Mouse (Mus musculus) hindbrain, embryonic 16.5 days (tissue): Measurements from ENCODE around the gene Ccdc106. TPM values are rescaled to one million over a fixed set of nuclear protein-coding genes. Genes with fewer than 3 reads are reported as not detected.
"Not testable (repeated sequence)": the region's sequence is repeated elsewhere in the genome, so short reads cannot be mapped to it uniquely, and the experiment has no call there.

ENCODE experiments used
- ATAC-seq: fragments of 200-750 bp; cut with Nextera tagmentation; 2 replicates; pipeline ENCODE4 v1.8.0; 2017; ENCODE audit warnings: moderate TSS enrichment, moderate library complexity
- H3K27ac ChIP-seq: fragments of 300-500 bp; sonication (generic); 2 replicates; pipeline ENCODE4 v1.5.1; 2014; ENCODE audit warnings: low read depth, mild to moderate bottlenecking, control low read depth, low read length, moderate library complexity
- H3K27me3 ChIP-seq: fragments of 300-500 bp; sonication (generic); replicated peaks from 2 replicates; pipeline ENCODE4 v1.6.1; 2014; ENCODE audit warnings: low read length; ENCODE audit not compliant: control insufficient read depth, insufficient read depth
- H3K36me3 ChIP-seq: fragments of 300-500 bp; sonication (generic); 2 replicates; pipeline ENCODE4 v1.6.1; 2014; ENCODE audit warnings: mild to moderate bottlenecking, low read length, moderate library complexity, mixed read lengths; ENCODE audit not compliant: control insufficient read depth, insufficient read depth
- H3K4me1 ChIP-seq: fragments of 300-500 bp; sonication (generic); 2 replicates; pipeline ENCODE4 v1.6.1; 2014; ENCODE audit warnings: low read depth, low read length; ENCODE audit not compliant: control insufficient read depth, insufficient read depth
- H3K4me2 ChIP-seq: fragments of 300-500 bp; sonication (generic); 2 replicates; pipeline ENCODE4 v1.6.1; 2014; ENCODE audit warnings: mild to moderate bottlenecking, low read length, control low read depth, moderate library complexity
- H3K4me3 ChIP-seq: fragments of 300-500 bp; sonication (generic); 2 replicates; pipeline ENCODE4 v1.5.1; 2014; ENCODE audit warnings: mild to moderate bottlenecking, low read length, control low read depth, moderate library complexity
- H3K9ac ChIP-seq: fragments of 300-500 bp; sonication (generic); 2 replicates; pipeline ENCODE4 v1.6.1; 2014; ENCODE audit warnings: low read depth, mild to moderate bottlenecking, control low read depth, low read length, moderate library complexity
- H3K9me3 ChIP-seq: fragments of 300-500 bp; sonication (generic); 2 replicates; pipeline ENCODE4 v1.6.1; 2014; ENCODE audit warnings: mild to moderate bottlenecking, low read length, moderate library complexity; ENCODE audit not compliant: control insufficient read depth
- WGBS: fragments of 180-500 bp; shearing (Covaris S2); extraction: QIAGEN DNeasy Blood & Tissue Kit; methylation state at CpG from one replicate; pipeline ENCODE4 v1.1.7; 2014; 5-methylcytosine and 5-hydroxymethylcytosine counted together
- polyA plus RNA-seq: library from polyadenylated mRNA; unstranded; fragments of >200 nt; fragmentation: Nextera tagmentation; extraction: Ambion mirVana; gene quantifications from 2 replicates; pipeline ENCODE4 v1.2.1, GENCODE M21; 2015

Gene Ccdc106
- polyA plus RNA-seq, 1 experiment from 2014 or later, result 74.5 TPM

DNA sequence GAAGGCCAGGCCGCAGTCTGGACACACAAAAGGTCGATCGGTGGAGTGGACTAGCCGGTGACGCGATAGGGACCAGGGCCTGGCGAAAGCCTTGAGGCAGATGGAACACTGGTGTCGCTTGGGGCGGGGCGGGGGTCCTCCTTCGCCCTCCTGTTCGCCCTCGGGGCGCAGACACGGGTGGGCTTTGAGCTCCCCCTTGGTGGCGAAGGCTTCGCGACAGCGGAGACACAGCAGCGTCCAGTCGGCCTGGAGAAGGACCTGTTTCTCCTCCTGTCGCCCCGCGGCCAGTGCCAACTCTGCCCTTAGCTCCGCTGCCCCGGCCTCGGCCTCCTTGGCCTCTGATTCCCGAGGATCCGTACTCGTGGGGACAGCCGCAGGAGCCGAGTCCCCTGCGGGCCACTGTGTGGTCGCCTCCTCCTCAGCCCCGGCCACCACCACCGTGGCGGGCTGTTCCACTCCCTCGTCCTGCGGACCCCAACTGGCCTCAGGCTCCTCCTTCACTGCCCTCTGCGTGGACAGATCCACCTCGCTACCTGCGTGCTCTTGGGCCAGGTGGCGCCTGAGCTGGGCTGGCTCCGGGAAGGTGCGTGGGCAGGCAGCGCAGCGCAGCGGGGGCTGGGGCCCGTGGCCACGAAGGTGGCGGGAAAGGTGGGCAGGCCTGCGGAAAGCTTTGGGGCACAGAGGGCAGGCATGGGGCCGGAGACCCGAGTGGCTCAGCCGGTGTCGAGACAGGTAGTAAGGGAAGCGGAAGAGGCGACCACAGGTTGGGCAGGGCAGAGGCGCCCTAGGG lies 26.2 kb upstream of the Ccdc106 start:
- Histone ChIP-seq H3K4me2 (peak overlapping the region; percentile 93), H3K36me3 (peaks cover 18% of the 10 kb centered on the region), H3K9ac (peak overlapping the region; percentile 94; the same call in 1 of the 2 replicates), H3K27me3 (no peaks in the 10 kb centered on the region), H3K4me1 (peaks cover 29% of the 10 kb centered on the region), H3K4me3 (peak overlapping the region; percentile 56), H3K27ac (no peak overlapping the region), H3K9me3 (peaks cover 5% of the 10 kb centered on the region; the same call in 1 of the 2 replicates)
- ATAC-seq, result no peak
- WGBS, result 51% methylated on average over 59 of the region's 59 CpGs

DNA sequence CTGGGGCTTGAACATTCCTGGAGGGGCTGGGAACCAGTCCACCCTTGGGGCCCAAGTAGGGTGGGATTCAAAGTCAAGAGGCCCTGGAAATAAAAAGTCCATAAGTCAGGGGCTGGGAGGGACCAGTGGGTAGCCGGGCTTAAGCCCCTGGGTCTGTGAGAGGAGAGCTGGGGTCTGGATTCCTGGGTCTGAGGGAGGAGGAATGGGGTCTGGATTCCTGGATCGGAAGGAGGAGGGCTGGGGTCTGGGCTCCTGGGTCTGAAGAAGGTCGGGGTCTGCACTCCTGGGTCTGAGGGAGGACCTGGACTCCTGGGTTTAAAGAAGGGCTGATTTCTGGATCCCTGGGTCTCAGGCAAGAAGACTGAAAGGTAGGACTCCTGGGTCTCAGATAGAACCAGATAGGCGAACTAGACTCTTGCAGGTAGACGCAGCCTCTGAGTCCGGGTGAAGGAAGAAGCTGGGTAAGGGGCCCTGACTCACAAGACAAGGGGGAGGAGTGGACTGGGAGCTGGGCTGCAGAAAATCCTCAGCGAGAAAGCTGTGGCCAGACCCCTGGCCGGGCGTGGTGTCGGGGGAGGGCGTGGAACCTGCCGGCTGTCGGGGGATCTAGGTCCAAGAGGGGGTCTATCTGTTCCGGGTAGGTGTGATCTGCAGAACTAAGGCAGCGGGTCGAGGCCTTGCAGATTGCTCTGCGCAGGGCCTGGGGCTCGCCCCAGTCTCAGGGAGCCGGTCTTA lies 24.9 kb upstream of the Ccdc106 start:
- H3K4me2 ChIP-seq, result peak overlapping the region; percentile 93
- peaks cover 18% of the 10 kb centered on the region for H3K36me3 ChIP-seq
- H3K9ac ChIP-seq, result peak overlapping the region; percentile 94
- H3K4me3 ChIP-seq, result peak overlapping the region; percentile 56
- peaks cover 29% of the 10 kb centered on the region for H3K4me1 ChIP-seq
- H3K27me3 ChIP-seq, result no peaks in the 10 kb centered on the region
- H3K27ac ChIP-seq, result peak overlapping the region; percentile 57
- ATAC-seq, result no peak
- 6% methylated on average over 19 of the region's 19 CpGs for WGBS
- H3K9me3 ChIP-seq, result peaks cover 5% of the 10 kb centered on the region; the same call in 1 of the 2 replicates

- Histone ChIP-seq H3K4me3 (peak within 1 kb of the TSS; percentile 56), H3K4me1 (peaks cover 29% of the 10 kb centered on the region), H3K27me3 (no peaks in the 10 kb centered on the region), H3K36me3 (peaks cover 12% of the 10 kb centered on the region), H3K9ac (peak within 1 kb of the TSS; percentile 94), H3K4me2 (peak within 1 kb of the TSS; percentile 93), H3K27ac (peak within 1 kb of the TSS; percentile 86), H3K9me3 (0 out of 2 replicates have a peak, but pooled peaks cover 3% of the 10 kb centered on the region)
- 3% methylated on average over 20 of the region's 26 CpGs for WGBS
- ATAC-seq, result peak; percentile 91
Measured at GRCm38 (mm10) chr7:4996003-4996895, 24.1 kb upstream of the Ccdc106 start, which contains the start of gene Zfp579. Gene Zfp579, minus strand, starts transcription at chr7:4996158.

DNA sequence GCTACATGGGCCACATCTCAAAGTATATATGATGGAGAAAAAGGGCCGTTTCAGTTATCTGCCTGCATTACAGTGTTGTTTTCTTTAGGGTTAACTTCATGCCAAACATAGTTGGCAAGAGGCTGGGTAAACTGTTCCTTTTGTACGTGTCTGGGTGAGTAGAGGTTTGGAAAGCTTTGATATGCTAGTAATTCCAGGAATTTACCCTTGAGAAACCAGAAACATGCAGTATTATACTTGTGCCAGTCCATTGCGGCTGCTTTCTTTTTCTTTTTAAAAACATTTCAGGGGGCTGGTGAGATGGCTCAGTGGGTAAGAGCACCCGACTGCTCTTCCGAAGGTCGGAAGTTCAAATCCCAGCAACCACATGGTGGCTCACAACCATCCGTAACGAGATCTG lies 23.4 kb upstream of the Ccdc106 start:
- ATAC-seq, result no peak
- 69% methylated on average over 6 of the region's 8 CpGs for WGBS
- Histone ChIP-seq H3K4me3 (peak overlapping the region; percentile 56), H3K9ac (peak overlapping the region; percentile 94), H3K4me2 (peak overlapping the region; percentile 93), H3K36me3 (peaks cover 12% of the 10 kb centered on the region), H3K27me3 (no peaks in the 10 kb centered on the region), H3K27ac (peak overlapping the region; percentile 86; the same call in 1 of the 2 replicates), H3K4me1 (peaks cover 29% of the 10 kb centered on the region), H3K9me3 (0 out of 2 replicates have a peak, but pooled peaks cover 3% of the 10 kb centered on the region)

- H3K4me2 ChIP-seq, result no peak overlapping the region
- WGBS, result 65% methylated on average over 2 of the region's 2 CpGs
- no peak for ATAC-seq
Measured at GRCm38 (mm10) chr7:4999876-5000275, 20.5 kb upstream of the Ccdc106 start.

DNA sequence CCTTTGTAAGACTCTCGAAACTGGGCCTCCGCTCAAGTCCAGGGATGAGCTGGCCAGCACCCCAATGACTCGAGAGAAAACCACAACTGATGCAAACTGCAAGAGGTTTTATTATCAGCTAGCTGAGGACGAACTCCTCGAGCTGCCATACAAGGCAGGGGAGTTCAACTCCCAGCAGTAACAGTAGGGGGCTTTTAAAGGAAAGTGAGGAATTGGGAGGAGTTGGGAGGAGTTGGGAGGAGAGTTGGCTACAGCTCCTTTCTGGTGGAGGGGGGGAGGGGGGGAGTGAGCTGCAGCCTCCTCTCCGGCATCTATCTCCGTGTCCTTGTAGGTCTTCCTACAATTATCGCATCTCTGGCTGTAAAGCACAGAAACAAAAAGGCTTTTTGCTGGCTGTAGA lies 17.5 kb upstream of the Ccdc106 start:
- H3K4me2 ChIP-seq, ATAC-seq, H3K9me3 ChIP-seq, H3K4me1 ChIP-seq, H3K27me3 ChIP-seq, H3K27ac ChIP-seq, H3K4me3 ChIP-seq, H3K9ac ChIP-seq: not testable (repeated sequence)
- H3K36me3 ChIP-seq, result peaks cover 11% of the 10 kb centered on the region; the same call in 1 of the 2 replicates
- 63% methylated on average over 8 of the region's 8 CpGs for WGBS

More at GRCm38 (mm10) chr7:4999876-5000275, 20.5 kb upstream of the Ccdc106 start:
- no peaks in the 10 kb centered on the region for H3K27me3 ChIP-seq
- H3K4me3 ChIP-seq, result no peak overlapping the region
- no peaks in the 10 kb centered on the region for H3K36me3 ChIP-seq
- no peak overlapping the region for H3K9ac ChIP-seq
- H3K4me1 ChIP-seq, result peaks cover 11% of the 10 kb centered on the region
- no peak overlapping the region for H3K27ac ChIP-seq
- no peaks in the 10 kb centered on the region for H3K9me3 ChIP-seq

- no peak overlapping the region for H3K9ac ChIP-seq
- no peak overlapping the region for H3K4me3 ChIP-seq
- peaks cover 51% of the 10 kb centered on the region for H3K36me3 ChIP-seq
- 96% methylated on average over 25 of the region's 26 CpGs for WGBS
- H3K9me3 ChIP-seq, result no peaks in the 10 kb centered on the region
- H3K27me3 ChIP-seq, result no peaks in the 10 kb centered on the region
- no peak for ATAC-seq
- H3K4me1 ChIP-seq, result no peaks in the 10 kb centered on the region
- H3K4me2 ChIP-seq, result no peak overlapping the region
- H3K27ac ChIP-seq, result no peak overlapping the region
Measured at GRCm38 (mm10) chr7:5008229-5008628, 12.1 kb upstream of the Ccdc106 start.

DNA sequence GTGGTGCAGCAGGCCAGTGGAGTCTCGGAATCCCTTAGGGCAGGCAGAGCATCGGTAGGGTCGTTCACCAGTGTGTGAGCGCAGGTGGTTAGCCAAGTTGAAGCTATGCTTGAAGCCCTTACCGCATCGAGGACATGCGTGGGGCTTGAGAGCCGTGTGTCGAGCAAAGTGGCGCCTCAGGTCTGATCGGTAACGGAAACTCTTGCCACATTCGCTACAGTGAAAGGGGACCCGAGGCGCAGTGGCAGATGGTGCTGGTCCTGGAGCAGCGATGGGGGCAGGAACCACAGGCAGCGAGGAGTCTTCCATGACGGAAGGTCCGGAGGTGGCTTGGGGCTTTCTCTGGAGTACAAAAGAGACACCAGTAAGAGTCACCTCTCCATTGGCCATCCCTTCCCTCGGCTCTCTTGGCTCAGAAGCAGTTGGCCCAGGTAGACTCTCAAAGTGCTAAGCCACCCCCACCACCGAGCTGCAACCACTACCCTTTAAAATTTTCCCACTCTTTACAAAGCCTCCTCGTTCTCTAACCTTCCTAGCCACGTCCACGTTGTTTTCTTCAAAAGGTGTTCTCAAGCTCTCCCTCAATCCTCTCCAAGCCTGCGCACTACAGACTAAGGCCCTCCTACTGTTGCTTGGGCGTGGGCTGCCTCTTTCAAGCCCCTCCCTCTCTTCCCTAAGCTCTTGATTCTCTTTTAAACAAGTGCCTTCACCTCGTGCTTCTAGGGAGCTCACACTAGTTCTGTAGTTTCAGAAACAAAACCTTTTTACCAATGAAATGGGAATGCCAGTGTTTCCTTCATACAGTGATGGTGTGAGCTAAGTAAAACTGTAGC lies 7.5 kb upstream of the Ccdc106 start:
- Histone ChIP-seq H3K9ac (no peak overlapping the region), H3K27ac (no peak overlapping the region), H3K36me3 (peaks cover 40% of the 10 kb centered on the region), H3K9me3 (no peaks in the 10 kb centered on the region), H3K4me3 (no peak overlapping the region), H3K4me1 (peaks cover 8% of the 10 kb centered on the region), H3K27me3 (no peaks in the 10 kb centered on the region), H3K4me2 (no peak overlapping the region)
- no peak for ATAC-seq
- WGBS, result 92% methylated on average over 27 of the region's 27 CpGs
